Mouse (Mus musculus) liver, postnatal 0 days (tissue): ENCODE results near the gene Pld1.

ENCODE experiments used
- CTCF ChIP-seq: sonication (generic); IDR thresholded peaks from 2 replicates; pipeline ENCODE4 v1.5.1; 2016; ENCODE audit warnings: antibody characterized with exemption, low read depth
- EP300 ChIP-seq: IDR thresholded peaks from 2 replicates; pipeline ENCODE4 v1.6.1; 2016; ENCODE audit warnings: antibody characterized with exemption, low read depth, mild to moderate bottlenecking

DNA sequence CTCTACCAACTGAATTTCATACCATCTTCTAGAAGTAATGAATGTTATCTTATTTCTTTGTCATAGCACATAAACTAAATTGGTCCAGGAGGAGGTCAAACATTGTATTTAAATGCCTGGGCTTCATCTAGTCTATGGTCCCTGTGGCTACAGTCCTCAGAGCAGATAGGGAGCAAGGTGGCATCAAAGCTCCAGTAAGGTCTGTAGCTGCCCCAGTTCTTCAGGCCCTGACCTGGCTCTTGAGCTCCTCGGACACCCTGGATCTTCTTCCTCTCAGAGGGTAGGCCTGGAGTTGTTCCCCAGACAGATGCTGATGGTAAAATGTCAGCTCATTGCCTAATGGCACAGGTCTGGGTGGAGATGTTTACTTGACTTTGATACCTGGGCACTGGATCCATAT lies 17.5 kb downstream of the Pld1 start:
- TF ChIP-seq CTCF (no peak), EP300 (no peak)
